Mouse (Mus musculus) heart, adult 2 months (tissue): ENCODE data around the gene Gas6.

Experiments used
- CTCF ChIP-seq: fragments of 200-600 bp; IDR thresholded peaks from 2 replicates; pipeline ENCODE4 v1.8.1; 2022; ENCODE audit warnings: antibody characterized with exemption, mild to moderate bottlenecking, moderate library complexity
- EP300 ChIP-seq: fragments of 200-500 bp; IDR thresholded peaks from 2 replicates; pipeline ENCODE4 v1.6.1; 2011; ENCODE audit warnings: low read depth, low read length, control low read depth; ENCODE audit not compliant: insufficient read depth
- POLR2A ChIP-seq: fragments of 200-500 bp; IDR thresholded peaks from 2 replicates; pipeline ENCODE4 v1.6.1; 2011; ENCODE audit warnings: mild to moderate bottlenecking, low read depth, low read length, control low read depth; ENCODE audit not compliant: insufficient read depth

DNA sequence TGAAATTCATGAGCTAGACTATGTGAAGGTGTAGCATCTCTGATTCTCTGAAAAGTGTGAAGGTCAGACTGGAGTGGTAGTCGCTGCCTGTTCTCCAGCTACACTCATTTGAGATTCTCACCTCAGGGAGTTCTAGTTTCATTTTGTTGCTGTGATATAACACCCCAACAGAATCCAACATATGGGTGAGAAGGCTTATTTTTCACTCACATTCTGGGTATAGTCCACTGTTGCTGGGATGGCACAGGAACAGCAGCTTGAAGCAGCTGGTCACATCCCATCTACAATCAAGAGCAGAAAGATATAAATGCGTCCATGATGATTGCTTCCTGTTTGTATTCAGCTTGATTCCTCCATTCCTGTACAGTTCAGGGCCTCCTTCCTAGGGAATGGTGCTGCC, 52.1 kb downstream of the Gas6 start:
- TF ChIP-seq CTCF, result no peak
- TF ChIP-seq EP300, result no peak
- TF ChIP-seq POLR2A, result no peak
